Mouse (Mus musculus): ENCODE results near the gene Ttbk1. TPM values are rescaled to one million over a fixed set of nuclear protein-coding genes. Genes with fewer than 3 reads are reported as not detected.

The Ttbk1 gene
- polyA plus RNA-seq, 1 experiment from 2014 or later: 2.6 TPM

GRCm38 (mm10) chr17:46486995-46487394 lies 480 bp downstream of the Ttbk1 start:
- H3K27ac ChIP-seq (ENCODE audit: low read depth, low read length): no peak overlapping the region
- ATAC-seq (ENCODE audit: low FRiP score) (peak; percentile 33), DNase-seq (ENCODE audit: low spot score, missing footprints) (peak; percentile 92)
- peak overlapping the region; percentile 82 for H3K4me2 ChIP-seq
- H3K4me1 ChIP-seq (ENCODE audit: control insufficient read depth, insufficient read depth, low read length): peaks cover 22% of the 10 kb centered on the region
- H3K4me3 ChIP-seq (ENCODE audit: low read depth, low read length): peak overlapping the region; percentile 87
- H3K36me3 ChIP-seq (ENCODE audit: control insufficient read depth, insufficient read depth, low read length): no peaks in the 10 kb centered on the region
- WGBS: 0% methylated on average over 18 of the region's 22 CpGs
- peak overlapping the region; percentile 90 for H3K9ac ChIP-seq (ENCODE audit: low read length)
- H3K9me3 ChIP-seq (ENCODE audit: control insufficient read depth, low read length): no peaks in the 10 kb centered on the region
- H3K27me3 ChIP-seq (ENCODE audit: control insufficient read depth, insufficient read depth, low read length): peaks cover 23% of the 10 kb centered on the region; the same call in 1 of the 2 replicates

DNA sequence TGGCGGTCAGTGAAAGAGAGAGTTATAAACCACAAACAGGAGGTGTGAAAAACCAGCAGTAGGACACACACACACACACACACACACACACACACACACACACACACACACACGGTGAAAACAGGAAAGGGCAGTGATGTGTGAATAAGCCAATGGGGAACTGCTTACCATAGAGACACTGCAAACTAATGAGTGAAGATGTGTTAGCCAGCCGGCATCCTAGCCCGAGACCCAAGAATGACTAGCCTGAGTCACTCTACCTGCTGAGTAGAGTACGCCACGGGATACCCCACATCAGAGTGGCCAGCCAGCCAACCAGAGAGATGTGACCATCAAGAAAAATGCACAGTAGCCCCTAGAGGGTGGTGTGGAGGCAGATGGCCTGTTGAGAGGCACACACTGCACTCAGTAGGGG lies 3.0 kb downstream of the Ttbk1 start:
- Histone ChIP-seq H3K27me3 (ENCODE audit: control insufficient read depth, insufficient read depth, low read length) (peaks cover 23% of the 10 kb centered on the region; the same call in 1 of the 2 replicates), H3K4me2 (peak overlapping the region; percentile 60), H3K4me3 (ENCODE audit: low read depth, low read length) (peak overlapping the region; percentile 31; the same call in 1 of the 2 replicates), H3K9ac (ENCODE audit: low read length) (no peak overlapping the region; the same call in 1 of the 2 replicates), H3K4me1 (ENCODE audit: control insufficient read depth, insufficient read depth, low read length) (peaks cover 22% of the 10 kb centered on the region), H3K27ac (ENCODE audit: low read depth, low read length) (no peak overlapping the region), H3K36me3 (ENCODE audit: control insufficient read depth, insufficient read depth, low read length) (no peaks in the 10 kb centered on the region), H3K9me3 (ENCODE audit: control insufficient read depth, low read length) (no peaks in the 10 kb centered on the region)
- 11% methylated on average over 6 of the region's 6 CpGs for WGBS
- DNase-seq (ENCODE audit: low spot score, missing footprints) (no peak), ATAC-seq (ENCODE audit: low FRiP score) (0 out of 2 replicates have a peak, but pooled peaks have one; percentile 7)

DNA sequence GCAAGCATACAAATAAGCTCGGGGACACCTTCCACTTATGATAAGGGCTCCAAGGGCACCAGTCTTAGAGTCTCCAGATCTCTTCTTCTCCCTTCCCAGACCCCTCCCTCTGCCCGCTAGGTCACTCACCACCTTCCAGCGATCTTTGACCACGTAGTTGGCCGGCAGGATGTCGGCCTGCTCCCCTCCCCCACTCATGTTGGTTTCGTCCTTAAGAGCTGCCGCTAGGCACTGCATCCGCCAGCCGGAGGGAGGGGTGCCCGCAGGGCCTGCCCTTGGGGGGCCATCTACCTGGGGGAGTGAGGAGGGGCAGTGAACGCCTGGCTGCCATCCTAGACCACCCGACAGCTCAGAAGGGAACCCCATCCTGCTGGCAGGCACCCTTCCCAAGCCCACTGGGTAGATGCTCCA lies 3.4 kb downstream of the Ttbk1 start:
- Histone ChIP-seq H3K36me3 (ENCODE audit: control insufficient read depth, insufficient read depth, low read length) (no peaks in the 10 kb centered on the region), H3K27ac (ENCODE audit: low read depth, low read length) (no peak overlapping the region), H3K9me3 (ENCODE audit: control insufficient read depth, low read length) (no peaks in the 10 kb centered on the region), H3K4me1 (ENCODE audit: control insufficient read depth, insufficient read depth, low read length) (peaks cover 22% of the 10 kb centered on the region), H3K4me3 (ENCODE audit: low read depth, low read length) (peak overlapping the region; percentile 31), H3K9ac (ENCODE audit: low read length) (peak overlapping the region; percentile 50), H3K27me3 (ENCODE audit: control insufficient read depth, insufficient read depth, low read length) (peaks cover 23% of the 10 kb centered on the region; the same call in 1 of the 2 replicates), H3K4me2 (peak overlapping the region; percentile 60)
- DNase-seq (ENCODE audit: low spot score, missing footprints) (no peak), ATAC-seq (ENCODE audit: low FRiP score) (peak; percentile 25)
- WGBS: 8% methylated on average over 13 of the region's 13 CpGs

GRCm38 (mm10) chr17:46483561-46484001 lies 3.9 kb downstream of the Ttbk1 start:
- peak; percentile 61 for ATAC-seq (ENCODE audit: low FRiP score)
- Histone ChIP-seq H3K4me1 (ENCODE audit: control insufficient read depth, insufficient read depth, low read length) (peaks cover 22% of the 10 kb centered on the region), H3K9ac (ENCODE audit: low read length) (peak overlapping the region; percentile 50), H3K4me2 (peak overlapping the region; percentile 60), H3K9me3 (ENCODE audit: control insufficient read depth, low read length) (no peaks in the 10 kb centered on the region), H3K4me3 (ENCODE audit: low read depth, low read length) (peak overlapping the region; percentile 31), H3K36me3 (ENCODE audit: control insufficient read depth, insufficient read depth, low read length) (no peaks in the 10 kb centered on the region), H3K27ac (ENCODE audit: low read depth, low read length) (no peak overlapping the region), H3K27me3 (ENCODE audit: control insufficient read depth, insufficient read depth, low read length) (peaks cover 23% of the 10 kb centered on the region; the same call in 1 of the 2 replicates)
- WGBS: 4% methylated on average over 16 of the region's 16 CpGs
- DNase-seq (ENCODE audit: low spot score, missing footprints): peak; percentile 92

GRCm38 (mm10) chr17:46477286-46477685 lies 10.2 kb downstream of the Ttbk1 start:
- no peaks in the 10 kb centered on the region for H3K9me3 ChIP-seq (ENCODE audit: control insufficient read depth, low read length)
- H3K36me3 ChIP-seq (ENCODE audit: control insufficient read depth, insufficient read depth, low read length): 0 out of 2 replicates have a peak, but pooled peaks cover 6% of the 10 kb centered on the region
- no peak overlapping the region for H3K9ac ChIP-seq (ENCODE audit: low read length)
- 84% methylated on average over 15 of the region's 15 CpGs for WGBS
- H3K4me3 ChIP-seq (ENCODE audit: low read depth, low read length): no peak overlapping the region
- H3K4me2 ChIP-seq: no peak overlapping the region
- ATAC-seq (ENCODE audit: low FRiP score): no peak
- no peaks in the 10 kb centered on the region for H3K27me3 ChIP-seq (ENCODE audit: control insufficient read depth, insufficient read depth, low read length)
- DNase-seq (ENCODE audit: low spot score, missing footprints): no peak
- H3K27ac ChIP-seq (ENCODE audit: low read depth, low read length): no peak overlapping the region
- no peaks in the 10 kb centered on the region for H3K4me1 ChIP-seq (ENCODE audit: control insufficient read depth, insufficient read depth, low read length)

DNA sequence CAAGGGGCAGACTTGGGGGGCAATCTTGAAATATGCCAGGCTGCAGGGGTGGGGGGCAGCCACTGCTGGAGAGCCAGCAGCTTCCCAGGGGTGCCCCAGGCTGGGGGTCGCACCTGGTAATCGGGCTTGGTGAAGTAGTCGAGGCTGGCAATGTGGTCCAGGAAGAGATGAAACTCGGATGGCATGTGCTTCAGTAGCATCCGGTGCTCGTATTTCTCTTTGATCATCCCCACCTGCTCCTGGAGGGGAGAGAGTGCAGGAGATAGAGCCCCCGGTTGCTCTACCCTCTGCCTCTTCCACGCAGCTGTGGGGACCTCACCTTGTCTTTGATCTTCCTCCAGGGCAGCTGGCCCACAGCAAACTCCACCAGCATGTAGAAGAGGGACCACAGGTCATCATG lies 10.9 kb downstream of the Ttbk1 start:
- no peak for DNase-seq (ENCODE audit: low spot score, missing footprints)
- Histone ChIP-seq H3K4me1 (ENCODE audit: control insufficient read depth, insufficient read depth, low read length) (no peaks in the 10 kb centered on the region), H3K27ac (ENCODE audit: low read depth, low read length) (no peak overlapping the region), H3K4me2 (no peak overlapping the region), H3K9me3 (ENCODE audit: control insufficient read depth, low read length) (no peaks in the 10 kb centered on the region), H3K27me3 (ENCODE audit: control insufficient read depth, insufficient read depth, low read length) (no peaks in the 10 kb centered on the region), H3K9ac (ENCODE audit: low read length) (no peak overlapping the region), H3K4me3 (ENCODE audit: low read depth, low read length) (no peak overlapping the region), H3K36me3 (ENCODE audit: control insufficient read depth, insufficient read depth, low read length) (0 out of 2 replicates have a peak, but pooled peaks cover 6% of the 10 kb centered on the region)
- no peak for ATAC-seq (ENCODE audit: low FRiP score)
- 84% methylated on average over 8 of the region's 8 CpGs for WGBS

DNA sequence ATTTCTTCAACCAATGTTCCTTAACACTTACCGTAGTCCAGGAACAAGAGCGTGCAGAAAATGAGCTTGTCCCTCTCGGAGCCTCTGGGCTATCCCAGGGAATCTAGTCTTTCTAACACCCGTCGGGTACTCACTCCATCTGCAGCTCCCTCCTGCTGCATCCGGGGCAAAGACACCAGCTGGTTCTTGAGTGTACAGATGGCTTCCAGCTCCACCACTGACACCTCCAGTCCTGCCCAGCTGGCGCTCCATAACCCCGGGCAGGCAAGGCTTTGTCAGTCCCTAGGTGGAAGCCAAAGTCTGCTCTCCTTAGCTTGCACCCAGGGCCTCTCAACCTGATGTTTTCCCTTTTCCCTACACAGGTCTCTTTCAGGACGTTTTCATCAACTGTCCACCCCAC lies 19.6 kb downstream of the Ttbk1 start:
- Histone ChIP-seq H3K9me3 (ENCODE audit: control insufficient read depth, low read length) (no peaks in the 10 kb centered on the region), H3K36me3 (ENCODE audit: control insufficient read depth, insufficient read depth, low read length) (peaks cover 6% of the 10 kb centered on the region; the same call in 1 of the 2 replicates), H3K4me1 (ENCODE audit: control insufficient read depth, insufficient read depth, low read length) (no peaks in the 10 kb centered on the region), H3K9ac (ENCODE audit: low read length) (no peak overlapping the region), H3K27me3 (ENCODE audit: control insufficient read depth, insufficient read depth, low read length) (no peaks in the 10 kb centered on the region), H3K4me3 (ENCODE audit: low read depth, low read length) (no peak overlapping the region), H3K4me2 (no peak overlapping the region), H3K27ac (ENCODE audit: low read depth, low read length) (no peak overlapping the region; the same call in 1 of the 2 replicates)
- WGBS: 85% methylated on average over 9 of the region's 9 CpGs
- ATAC-seq (ENCODE audit: low FRiP score) (no peak), DNase-seq (ENCODE audit: low spot score, missing footprints) (no peak)

DNA sequence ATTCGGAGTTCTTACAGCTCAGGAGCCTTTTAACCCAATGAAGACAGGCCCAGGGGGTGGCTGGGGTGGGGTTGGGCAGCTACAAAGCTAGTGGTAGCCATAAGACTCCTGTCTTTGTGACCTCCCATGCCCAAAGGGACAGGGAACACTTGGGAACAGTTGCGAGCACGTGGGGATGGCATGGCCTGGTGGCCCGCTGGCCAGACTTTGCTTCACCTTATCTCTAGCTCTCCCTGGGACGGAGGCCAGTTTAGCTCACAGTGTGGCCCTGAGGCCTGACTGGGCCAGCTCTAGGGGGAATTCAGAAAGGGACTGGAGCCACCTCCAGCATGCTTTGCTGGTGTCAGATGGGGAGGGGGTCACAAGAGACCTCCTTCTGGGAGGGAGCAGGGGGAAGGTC lies 25.2 kb downstream of the Ttbk1 start:
- H3K4me3 ChIP-seq (ENCODE audit: low read depth, low read length): no peak overlapping the region
- ATAC-seq (ENCODE audit: low FRiP score) (no peak), DNase-seq (ENCODE audit: low spot score, missing footprints) (no peak)
- peaks cover 3% of the 10 kb centered on the region; the same call in 1 of the 2 replicates for H3K4me1 ChIP-seq (ENCODE audit: control insufficient read depth, insufficient read depth, low read length)
- no peaks in the 10 kb centered on the region for H3K9me3 ChIP-seq (ENCODE audit: control insufficient read depth, low read length)
- H3K4me2 ChIP-seq: no peak overlapping the region
- H3K36me3 ChIP-seq (ENCODE audit: control insufficient read depth, insufficient read depth, low read length): no peaks in the 10 kb centered on the region; the same call in 1 of the 2 replicates
- peaks cover 18% of the 10 kb centered on the region for H3K27me3 ChIP-seq (ENCODE audit: control insufficient read depth, insufficient read depth, low read length)
- 79% methylated on average over 5 of the region's 5 CpGs for WGBS
- no peak overlapping the region for H3K27ac ChIP-seq (ENCODE audit: low read depth, low read length)
- no peak overlapping the region for H3K9ac ChIP-seq (ENCODE audit: low read length)

- ATAC-seq (ENCODE audit: low FRiP score) (no peak), DNase-seq (ENCODE audit: low spot score, missing footprints) (no peak)
- H3K4me3 ChIP-seq (ENCODE audit: low read depth, low read length): no peak overlapping the region
- WGBS: 9% methylated on average over 8 of the region's 8 CpGs
- H3K27ac ChIP-seq (ENCODE audit: low read depth, low read length): no peak overlapping the region
- H3K9ac ChIP-seq (ENCODE audit: low read length): no peak overlapping the region
- peaks cover 18% of the 10 kb centered on the region for H3K27me3 ChIP-seq (ENCODE audit: control insufficient read depth, insufficient read depth, low read length)
- peak overlapping the region; percentile 30; the same call in 1 of the 2 replicates for H3K4me2 ChIP-seq
- H3K36me3 ChIP-seq (ENCODE audit: control insufficient read depth, insufficient read depth, low read length): no peaks in the 10 kb centered on the region; the same call in 1 of the 2 replicates
- H3K9me3 ChIP-seq (ENCODE audit: control insufficient read depth, low read length): no peaks in the 10 kb centered on the region
- H3K4me1 ChIP-seq (ENCODE audit: control insufficient read depth, insufficient read depth, low read length): peaks cover 3% of the 10 kb centered on the region; the same call in 1 of the 2 replicates
Observed at GRCm38 (mm10) chr17:46461347-46461746, 26.1 kb downstream of the Ttbk1 start.
